Mouse (Mus musculus): ENCODE data around the gene Itfg2. TPM values are rescaled to one million over a fixed set of nuclear protein-coding genes. Genes with fewer than 3 reads are reported as not detected.

The Itfg2 gene
- polyA plus RNA-seq, 1 experiment, result 19.0 TPM

DNA sequence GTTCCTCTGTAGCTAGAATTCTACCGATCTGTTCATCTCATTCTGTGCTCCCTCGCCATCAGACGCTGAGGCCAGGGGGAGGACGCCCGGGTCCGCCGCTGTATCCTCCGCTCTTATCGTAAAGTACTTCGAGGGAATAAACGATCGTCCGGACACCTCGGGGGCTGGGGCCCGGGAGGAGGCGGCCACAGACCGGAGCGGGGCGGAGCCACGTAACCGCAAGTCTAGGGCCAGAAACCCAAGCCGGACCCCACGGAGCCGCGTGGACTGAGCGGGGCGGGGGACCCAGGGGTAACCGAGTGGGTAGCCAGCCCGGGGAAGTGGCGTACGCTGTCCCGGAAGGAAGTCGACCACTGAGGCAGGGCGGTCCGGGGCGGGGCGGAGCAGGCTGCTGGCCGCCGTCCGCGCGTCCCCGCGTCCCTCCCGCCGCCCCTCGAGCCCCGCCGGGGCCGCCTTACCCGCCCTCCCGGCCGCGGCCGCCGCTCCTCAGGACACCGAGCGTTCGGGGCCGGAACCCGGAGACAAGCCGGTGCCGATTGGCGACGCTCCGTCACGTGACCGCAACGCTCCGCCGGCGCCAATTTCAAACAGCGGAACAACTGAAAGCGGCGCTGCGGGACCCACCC, 62.2 kb downstream of the Itfg2 start, which contains the start of the genes Rhno1 and Foxm1:
Gene Rhno1, minus strand, starts transcription at position 531 of the 626 bp plus-strand sequence.
Gene Foxm1, plus strand, starts transcription at position 587 of the 626 bp plus-strand sequence.
- H3K27me3 ChIP-seq (replicated peaks; ENCODE audit: control insufficient read depth, insufficient read depth, low read length), result no peaks in the 10 kb centered on the region
- DNase-seq, result peak; percentile 90
- under 1% methylated on average over 75 of the region's 76 CpGs for WGBS
- H3K27ac ChIP-seq (ENCODE audit: insufficient read depth, low read depth, low read length), result peak within 1 kb of the TSS; percentile 41
- H3K36me3 ChIP-seq (ENCODE audit: control insufficient read depth, insufficient read depth, low read length), result no peaks in the 10 kb centered on the region
- H3K4me3 ChIP-seq (ENCODE audit: insufficient read depth, low read depth, low read length), result peak within 1 kb of the TSS; percentile 72
- no peaks in the 10 kb centered on the region; the same call in 1 of the 2 replicates for H3K4me1 ChIP-seq (ENCODE audit: control insufficient read depth, insufficient read depth, low read length)
- TF ChIP-seq POLR2A (IDR thresholded peaks at IDR 0.05; ENCODE audit: low read depth, low read length) (no peak), CTCF (conservative IDR thresholded peaks at IDR 0.05; ENCODE audit: insufficient read depth, insufficient read length, low read depth, low read length) (no peak)

DNA sequence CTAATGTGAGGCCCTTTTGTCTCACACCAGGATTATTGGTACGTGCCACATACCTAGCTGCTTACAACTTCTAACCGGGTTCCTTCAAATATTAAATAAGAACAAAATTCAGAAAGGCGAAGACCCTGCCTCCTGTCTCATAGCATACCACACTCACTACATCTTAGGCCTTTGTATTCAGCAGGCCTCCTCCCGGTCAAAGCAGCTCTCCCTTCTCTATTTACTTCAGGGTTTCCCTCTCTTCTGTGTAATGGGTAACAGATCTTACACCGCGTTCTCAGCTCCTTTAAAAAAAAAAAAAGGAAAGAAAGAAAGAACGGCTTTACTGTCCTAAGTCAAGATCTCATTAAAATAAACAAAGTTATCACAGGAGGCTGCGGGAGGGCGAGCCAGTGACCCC, 62.8 kb downstream of the Itfg2 start:
- 18% methylated on average over 9 of the region's 9 CpGs for WGBS
- H3K36me3 ChIP-seq (ENCODE audit: control insufficient read depth, insufficient read depth, low read length), result no peaks in the 10 kb centered on the region
- peak overlapping the region; percentile 41 for H3K27ac ChIP-seq (ENCODE audit: insufficient read depth, low read depth, low read length)
- DNase-seq, result no peak
- H3K4me3 ChIP-seq (ENCODE audit: insufficient read depth, low read depth, low read length), result peak overlapping the region; percentile 72
- TF ChIP-seq POLR2A (IDR thresholded peaks at IDR 0.05; ENCODE audit: low read depth, low read length), result no peak
- TF ChIP-seq CTCF (conservative IDR thresholded peaks at IDR 0.05; ENCODE audit: insufficient read depth, insufficient read length, low read depth, low read length), result no peak
- H3K4me1 ChIP-seq (ENCODE audit: control insufficient read depth, insufficient read depth, low read length), result no peaks in the 10 kb centered on the region; the same call in 1 of the 2 replicates
- H3K27me3 ChIP-seq (replicated peaks; ENCODE audit: control insufficient read depth, insufficient read depth, low read length), result no peaks in the 10 kb centered on the region

Other genes with a start within 250 kb of the Itfg2 start
- gene Tead4, start 124.1 kb downstream of the Itfg2 start, polyA plus RNA-seq (2012; rRNA removed), result 1.3 and 1.4 TPM in 2 replicates
- 33.6 and 36.3 TPM in 2 replicates for gene Tulp3, start 69.1 kb downstream of the Itfg2 start, polyA plus RNA-seq (2012; rRNA removed)
- gene Rhno1, start 62.0 kb downstream of the Itfg2 start, polyA plus RNA-seq (2012; rRNA removed), result 8.4 and 10.6 TPM in 2 replicates
- gene Foxm1, start 62.0 kb downstream of the Itfg2 start, polyA plus RNA-seq (2012; rRNA removed), result 2.4 and 3.7 TPM in 2 replicates
- gene Tex52, start 49.5 kb downstream of the Itfg2 start, polyA plus RNA-seq (2012; rRNA removed), result not detected in 2 replicates
- gene Gm44596, start 49.4 kb downstream of the Itfg2 start, polyA plus RNA-seq (2012; rRNA removed), result not detected in 2 replicates
- gene Nrip2, start 25.6 kb downstream of the Itfg2 start, polyA plus RNA-seq (2012; rRNA removed), result 4.9 and 6.5 TPM in 2 replicates
- gene Fkbp4, start 13.7 kb upstream of the Itfg2 start, polyA plus RNA-seq (2012; rRNA removed), result 163 and 166 TPM in 2 replicates
- 0.05 and 0.23 TPM in 2 replicates for gene Pzp, start 101.8 kb upstream of the Itfg2 start, polyA plus RNA-seq (2012; rRNA removed)
- gene A2ml1, start 156.7 kb upstream of the Itfg2 start, polyA plus RNA-seq (2012; rRNA removed), result not detected in 2 replicates
- 0.20 and 0.35 TPM in 2 replicates for gene Klrb1a, start 198.6 kb upstream of the Itfg2 start, polyA plus RNA-seq (2012; rRNA removed)
- gene Clec2h, start 237.5 kb upstream of the Itfg2 start, polyA plus RNA-seq (2012; rRNA removed), result 43.8 and 53.2 TPM in 2 replicates